Mouse (Mus musculus): ENCODE results near the gene Hacd1.
A peak's percentile ranks its signal among the peaks of the same experiment; 100 is the strongest.

Hacd1 gene

GRCm38 (mm10) chr2:14055566-14056331 lies at the start of gene Hacd1:
Gene Hacd1 (minus strand): TSS chr2:14056135.
- DNase-seq (ENCODE audit: low spot score): peak; percentile 56

- no peak for DNase-seq (ENCODE audit: low spot score)
Observed at GRCm38 (mm10) chr2:14103924-14104323, 48.0 kb upstream of the Hacd1 start.

- no peak for DNase-seq (ENCODE audit: low spot score)
Observed at GRCm38 (mm10) chr2:14102603-14103002, 46.7 kb upstream of the Hacd1 start.

GRCm38 (mm10) chr2:14100533-14100932 lies 44.6 kb upstream of the Hacd1 start:
- no peak for DNase-seq (ENCODE audit: low spot score)

- DNase-seq (ENCODE audit: low spot score): peak; percentile 40
Observed at GRCm38 (mm10) chr2:14078527-14078926, 22.6 kb upstream of the Hacd1 start.

- DNase-seq (ENCODE audit: low spot score): no peak
Observed at GRCm38 (mm10) chr2:14074221-14074901, 18.4 kb upstream of the Hacd1 start.

- DNase-seq (ENCODE audit: low spot score): peak; percentile 87
Observed at GRCm38 (mm10) chr2:14073362-14074220, 17.7 kb upstream of the Hacd1 start, which contains the start of gene Stam. Gene Stam (plus strand): TSS chr2:14074098.

- DNase-seq (ENCODE audit: low spot score): no peak
Observed at GRCm38 (mm10) chr2:14073008-14073361, 17.1 kb upstream of the Hacd1 start.

- no peak for DNase-seq (ENCODE audit: low spot score)
Observed at GRCm38 (mm10) chr2:14070466-14070865, 14.5 kb upstream of the Hacd1 start.

- DNase-seq (ENCODE audit: low spot score): no peak
Observed at GRCm38 (mm10) chr2:14069027-14069426, 13.1 kb upstream of the Hacd1 start.

- DNase-seq (ENCODE audit: low spot score): no peak
Observed at GRCm38 (mm10) chr2:14065704-14066650, 10.0 kb upstream of the Hacd1 start.

GRCm38 (mm10) chr2:14055168-14055565 lies 768 bp downstream of the Hacd1 start:
- no peak for DNase-seq (ENCODE audit: low spot score)

GRCm38 (mm10) chr2:14054716-14055115 lies 1.2 kb downstream of the Hacd1 start:
- no peak for DNase-seq (ENCODE audit: low spot score)

- DNase-seq (ENCODE audit: low spot score): no peak
Observed at GRCm38 (mm10) chr2:14054163-14054562, 1.8 kb downstream of the Hacd1 start.

- no peak for DNase-seq (ENCODE audit: low spot score)
Observed at GRCm38 (mm10) chr2:14053618-14054017, 2.3 kb downstream of the Hacd1 start.

GRCm38 (mm10) chr2:14048808-14049207 lies 7.1 kb downstream of the Hacd1 start:
- DNase-seq (ENCODE audit: low spot score): no peak

- peak; percentile 56 for DNase-seq (ENCODE audit: low spot score)
Observed at GRCm38 (mm10) chr2:14048381-14048780, 7.6 kb downstream of the Hacd1 start.

- no peak for DNase-seq (ENCODE audit: low spot score)
Observed at GRCm38 (mm10) chr2:14043577-14044170, 12.3 kb downstream of the Hacd1 start.

GRCm38 (mm10) chr2:14043011-14043410 lies 12.9 kb downstream of the Hacd1 start:
- DNase-seq (ENCODE audit: low spot score): no peak

- DNase-seq (ENCODE audit: low spot score): no peak
Observed at GRCm38 (mm10) chr2:14041249-14041648, 14.7 kb downstream of the Hacd1 start.

- DNase-seq (ENCODE audit: low spot score): no peak
Observed at GRCm38 (mm10) chr2:14019228-14019627, 36.7 kb downstream of the Hacd1 start.
